Mouse (Mus musculus) cerebellum, adult 18-20 months (tissue): Measurements from ENCODE around the gene Gtf2h4.

Source experiments
- DNase-seq, 2 experiments: peaks; one replicate each; pipeline ENCODE4 v3.0.0; 2021

The Gtf2h4 gene

GRCm38 (mm10) chr17:35696691-35697090, 23.2 kb upstream of the Gtf2h4 start:
- no peak for DNase-seq

- DNase-seq: no peak
Measured at GRCm38 (mm10) chr17:35695289-35695688, 21.8 kb upstream of the Gtf2h4 start.

DNA sequence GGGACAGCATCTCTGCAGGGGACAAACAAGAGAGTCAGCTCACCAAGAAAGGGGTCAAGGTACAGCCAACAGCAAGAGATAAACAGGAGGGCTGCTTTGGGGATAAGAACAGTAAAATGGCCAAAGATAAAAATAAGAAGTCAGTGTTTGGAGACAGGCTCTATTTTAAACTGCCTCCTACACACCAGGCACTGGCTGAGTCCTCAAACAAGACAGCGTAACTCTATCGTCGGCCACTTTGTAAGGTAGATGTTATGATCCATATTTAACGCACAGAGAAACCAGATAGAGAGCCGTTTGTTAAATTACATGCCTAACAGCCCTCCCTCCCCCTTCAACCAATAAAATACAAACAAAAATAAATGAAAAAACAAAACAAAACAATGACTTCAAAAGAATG, 20.4 kb upstream of the Gtf2h4 start:
- DNase-seq: no peak

- DNase-seq: no peak
Measured at GRCm38 (mm10) chr17:35692368-35692767, 18.8 kb upstream of the Gtf2h4 start.

GRCm38 (mm10) chr17:35691811-35692210, 18.3 kb upstream of the Gtf2h4 start:
- no peak for DNase-seq

DNA sequence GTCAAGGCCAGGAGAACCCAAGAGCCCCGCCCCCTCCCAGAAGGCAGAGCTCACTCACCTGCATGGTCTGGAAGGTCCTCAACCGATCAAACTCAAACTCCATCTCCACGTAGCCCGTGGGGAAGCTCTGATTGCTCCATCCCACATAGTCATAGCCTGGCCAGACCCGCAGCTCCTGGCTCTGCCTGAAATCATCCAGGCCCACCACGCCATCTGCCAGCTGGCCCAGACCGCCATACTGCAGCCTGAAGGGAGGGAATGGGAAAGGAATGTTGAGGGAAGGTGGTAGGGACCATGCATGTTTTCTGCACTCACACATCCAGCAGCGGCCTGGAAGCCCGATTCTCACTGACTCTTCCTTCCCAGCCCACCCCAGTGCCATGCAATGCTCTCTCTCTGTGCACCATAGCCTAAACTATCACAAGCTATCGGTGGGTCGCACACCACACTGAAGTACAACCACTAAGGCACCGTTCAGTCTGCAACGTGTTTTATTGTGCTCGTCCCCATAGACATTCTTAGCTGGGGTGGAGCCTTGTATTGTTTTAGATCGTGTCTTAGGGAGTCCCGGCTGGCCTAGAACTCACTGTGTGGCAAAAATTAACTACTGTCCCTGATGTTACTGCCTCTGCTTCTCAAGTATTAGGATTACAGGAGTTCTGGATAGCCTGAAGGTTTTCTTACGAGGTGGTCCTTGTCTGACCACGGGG, 16.6 kb upstream of the Gtf2h4 start:
- DNase-seq: no peak

DNA sequence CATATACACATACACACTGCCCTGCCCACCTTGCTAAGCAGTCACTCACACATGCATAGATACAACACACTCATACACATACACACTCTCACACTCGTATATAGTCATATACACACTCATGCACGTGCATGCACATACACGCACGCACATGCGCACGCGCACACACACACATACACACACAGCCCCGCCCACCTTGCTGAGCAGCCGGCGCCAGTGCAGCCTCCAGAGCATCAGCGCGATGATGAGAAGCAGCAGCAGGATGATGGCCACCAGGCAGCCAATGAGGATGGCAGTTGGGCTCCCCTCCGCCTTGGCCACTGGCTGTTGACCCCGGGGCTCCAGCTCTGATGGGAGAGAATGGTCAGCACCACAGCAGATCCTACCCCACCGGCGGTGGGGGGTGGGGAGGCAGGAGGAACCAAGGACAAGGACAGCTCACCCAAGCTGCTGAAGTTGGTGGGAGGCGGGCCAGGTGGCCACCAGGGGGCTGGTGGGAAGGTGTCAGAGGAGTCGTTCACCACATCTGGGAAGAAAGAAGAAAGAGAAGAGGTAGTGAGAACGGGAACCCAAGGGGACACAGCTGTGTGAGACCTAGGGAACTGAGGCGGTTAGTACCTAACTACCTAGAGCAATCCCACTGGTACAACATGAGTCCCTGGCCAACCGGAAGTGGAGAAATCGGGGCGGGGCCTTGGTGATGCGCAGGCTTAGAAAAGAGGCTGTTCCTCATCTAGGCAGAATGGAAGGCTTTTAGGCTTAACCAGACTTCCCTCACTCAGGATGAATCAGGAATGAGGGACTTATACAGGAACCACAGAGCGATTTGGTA, 15.0 kb upstream of the Gtf2h4 start:
- no peak for DNase-seq

- no peak for DNase-seq
Measured at GRCm38 (mm10) chr17:35685061-35685460, 11.5 kb upstream of the Gtf2h4 start.

- DNase-seq: no peak
Measured at GRCm38 (mm10) chr17:35681986-35682385, 8.4 kb upstream of the Gtf2h4 start.

DNA sequence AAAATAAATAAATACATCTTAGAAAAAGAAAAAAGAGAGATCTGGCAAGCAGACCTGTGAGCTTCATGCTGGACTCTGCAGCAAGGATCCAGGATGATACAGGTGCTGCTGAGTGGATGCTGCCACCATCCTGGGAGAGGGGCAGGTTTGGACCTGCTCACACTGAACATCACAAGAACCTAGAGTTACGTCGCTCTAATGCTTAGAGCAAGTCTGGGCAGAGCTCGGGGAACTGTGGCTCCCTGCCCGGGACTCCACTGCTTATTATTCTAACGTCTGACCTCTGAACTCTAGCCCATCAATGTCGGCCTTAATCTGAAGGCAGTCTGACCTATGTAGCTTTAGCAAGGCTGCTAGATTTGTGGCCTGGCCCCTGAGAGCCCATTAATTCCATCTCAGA, 7.1 kb upstream of the Gtf2h4 start:
- DNase-seq: no peak

DNA sequence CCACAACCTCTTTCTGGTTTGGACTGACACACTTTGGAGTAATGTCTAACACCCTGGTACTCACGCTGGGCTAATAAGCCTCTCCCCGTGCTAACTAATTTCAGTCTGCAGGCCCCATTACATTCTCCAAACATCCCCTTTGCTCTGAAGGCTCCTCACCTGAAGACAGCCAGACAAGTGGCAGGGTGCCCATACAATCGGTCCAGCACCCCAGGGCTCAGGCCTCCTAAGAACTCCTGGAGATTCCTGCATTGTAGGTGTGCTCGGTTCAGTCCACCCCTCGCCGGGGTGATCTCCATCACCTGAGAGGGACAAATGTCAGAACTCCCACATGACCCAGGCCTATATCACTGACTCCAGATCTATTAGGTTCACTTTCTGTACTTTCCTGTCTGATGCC, 1.0 kb downstream of the Gtf2h4 start:
- no peak for DNase-seq

GRCm38 (mm10) chr17:35671846-35672245, 1.7 kb downstream of the Gtf2h4 start:
- no peak for DNase-seq

DNA sequence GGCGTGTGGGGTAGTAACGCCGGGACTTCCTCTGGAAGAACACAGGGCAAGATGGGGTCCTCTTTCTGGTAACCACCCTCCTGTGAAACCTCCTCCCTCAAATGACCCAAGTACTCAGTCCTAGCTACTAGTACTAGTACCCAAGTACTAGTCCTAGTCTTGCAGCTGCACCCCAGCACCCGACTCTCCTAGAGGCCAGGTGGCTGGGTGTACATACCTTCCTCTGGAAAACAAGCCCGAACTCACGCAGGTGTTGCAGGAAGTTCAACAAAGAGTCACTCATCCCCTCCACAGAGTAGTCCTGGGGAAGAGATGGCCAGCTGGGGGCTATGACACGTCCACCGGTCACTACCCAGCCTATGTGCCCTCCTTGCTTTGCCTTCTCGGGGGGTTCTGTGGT, 3.8 kb downstream of the Gtf2h4 start:
- DNase-seq: no peak

- DNase-seq: peak; percentile 95 to 99
Measured at GRCm38 (mm10) chr17:35667334-35668065, 6.0 kb downstream of the Gtf2h4 start, which contains the start of gene Vars2. Vars2 (minus strand) TSS chr17:35667592.

- peak in 1 of 2 experiments; percentile 34 for DNase-seq
Measured at GRCm38 (mm10) chr17:35666851-35667256, 6.7 kb downstream of the Gtf2h4 start.

- no peak for DNase-seq
Measured at GRCm38 (mm10) chr17:35665957-35666515, 7.5 kb downstream of the Gtf2h4 start.

GRCm38 (mm10) chr17:35653086-35653485, 20.5 kb downstream of the Gtf2h4 start:
- DNase-seq: no peak

DNA sequence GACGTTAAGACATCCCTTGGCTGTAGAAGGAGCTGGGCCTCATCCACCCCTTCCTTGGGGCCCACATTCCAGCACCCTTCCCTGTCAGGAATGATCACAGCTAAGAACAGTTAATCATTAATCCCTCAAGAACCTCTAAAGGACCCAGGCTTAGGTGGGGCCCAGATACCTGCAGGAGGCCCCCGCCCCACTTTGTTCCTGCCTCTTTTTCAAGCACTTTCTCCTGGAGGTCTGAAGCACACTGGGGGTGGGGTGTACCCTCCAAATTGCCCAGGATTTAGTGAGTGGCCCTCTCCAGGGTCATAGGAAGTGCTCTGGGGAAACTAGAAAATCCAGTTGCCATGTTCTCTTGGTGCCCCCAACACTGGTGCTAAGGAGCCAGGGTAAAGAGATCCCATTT, 24.1 kb downstream of the Gtf2h4 start:
- DNase-seq: no peak

GRCm38 (mm10) chr17:35643609-35644236, 29.8 kb downstream of the Gtf2h4 start, which contains the start of gene Mucl3:
Mucl3 (minus strand) TSS chr17:35643695.
- no peak for DNase-seq

DNA sequence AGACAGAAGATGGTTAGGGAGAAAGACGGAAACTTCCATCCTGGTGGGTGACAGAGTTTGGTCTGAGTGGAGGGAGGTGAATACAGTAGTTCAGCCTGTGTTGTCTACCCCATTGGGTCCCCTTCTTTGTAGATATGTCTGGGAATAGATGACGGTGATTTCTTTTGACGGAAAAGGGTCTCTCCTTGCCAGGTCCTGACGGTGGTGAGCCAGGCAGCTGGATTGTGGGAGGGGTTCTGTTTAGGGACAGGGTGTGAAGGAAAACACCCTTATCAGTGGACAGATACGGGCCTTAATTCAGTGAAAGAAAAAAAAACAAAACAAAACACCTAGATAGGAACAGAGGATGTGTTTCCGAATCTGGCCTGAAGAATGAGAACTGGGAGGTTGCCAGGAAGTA, 34.2 kb downstream of the Gtf2h4 start:
- no peak for DNase-seq

DNA sequence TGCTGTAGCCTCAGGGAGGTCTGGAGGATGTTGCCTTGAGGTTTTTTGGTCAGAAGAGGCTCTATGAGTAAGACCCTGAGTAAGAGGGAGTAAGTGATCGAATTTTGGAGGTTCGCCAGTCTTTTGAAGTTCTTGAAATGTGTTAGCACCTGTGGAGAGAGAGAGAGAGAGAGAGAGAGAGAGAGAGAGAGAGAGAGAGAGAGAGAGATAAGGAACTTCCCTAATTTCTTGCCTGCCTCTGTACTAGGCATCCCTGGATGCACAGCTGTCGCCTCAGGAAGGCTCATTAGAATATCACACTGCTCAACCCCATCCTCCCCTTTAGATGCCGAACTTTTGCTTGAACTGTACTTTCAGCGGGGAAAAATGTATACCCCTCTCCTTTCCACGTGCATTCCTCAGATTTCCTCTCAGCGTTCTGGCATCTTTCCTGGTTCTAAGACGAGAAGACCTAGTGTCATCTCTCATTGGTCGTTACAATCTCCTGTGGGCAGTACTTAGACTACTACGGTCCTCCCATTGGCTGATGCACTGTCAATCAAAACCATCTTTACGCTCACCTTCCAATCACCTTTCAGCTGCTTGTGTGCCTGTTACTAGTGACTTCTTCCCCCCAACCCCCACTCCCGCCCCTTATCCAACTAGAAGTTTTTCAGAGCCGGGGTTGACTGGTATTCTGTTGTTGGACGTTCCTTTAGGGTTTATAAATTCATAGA, 34.9 kb downstream of the Gtf2h4 start:
- peak; percentile 23 to 28 for DNase-seq

DNA sequence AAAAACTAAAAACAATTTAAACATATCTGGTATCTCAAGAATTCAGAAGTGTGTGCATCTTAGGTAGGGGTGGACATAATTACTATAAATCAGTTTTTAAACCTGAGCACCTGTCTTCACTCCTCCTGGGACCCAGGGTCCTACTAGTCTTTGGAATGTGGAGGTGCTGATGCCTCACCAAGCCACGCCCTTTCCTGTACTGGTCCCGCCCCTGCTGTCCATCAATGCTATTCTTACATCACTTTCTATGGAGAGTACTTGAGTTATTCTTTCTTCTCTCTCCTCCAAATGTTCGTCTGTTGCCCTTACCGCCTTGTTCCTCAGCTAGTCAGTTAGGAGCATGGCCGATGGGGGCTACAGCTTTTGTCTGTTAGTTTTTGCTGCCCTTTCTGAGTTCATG, 37.2 kb downstream of the Gtf2h4 start:
- peak; percentile 44 to 65 for DNase-seq
